Comparison of ENCODE assay signal across 8 mouse cellular contexts in the genomic region with DNA sequence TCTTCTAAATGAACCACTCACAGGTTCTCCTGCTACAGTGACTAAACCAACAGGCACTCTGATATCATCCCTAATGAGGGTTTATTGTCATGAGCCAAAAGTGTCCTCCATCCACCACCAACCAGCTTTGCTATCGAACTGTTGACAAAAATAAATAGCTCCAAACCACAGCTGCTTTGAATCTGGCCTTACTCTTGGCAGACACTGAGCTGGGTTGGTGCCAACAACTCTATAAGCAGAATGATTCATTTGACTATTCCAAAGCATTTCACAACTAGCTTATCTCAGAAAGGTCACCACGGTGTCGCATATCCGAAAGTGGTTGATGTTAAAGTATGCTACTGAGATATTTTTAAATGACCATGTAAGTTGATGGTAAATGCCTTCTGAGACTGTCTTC.
DNase-seq lines count a peak whose midpoint lies in the region; TF ChIP-seq lines count a peak whose summit lies in the region.
"Had no signal": no experiment of that assay in that cellular context is flagged by ENCODE, and none has a peak within 500 bp of the region (broad histone marks: within the 10 kb centered on the region; RNA-seq: fewer than 3 reads in every experiment).

No protein-coding gene starts in this region.

- H3K9ac ChIP-seq in heart, adult 2 months (ENCODE audit: low read depth, low read length): no peak overlapping the region
- H3K9ac ChIP-seq: neural tube, embryonic 12.5 days had no signal

- H3K4me1 ChIP-seq in heart, adult 2 months (ENCODE audit: control insufficient read depth, insufficient read depth, low read length): peaks cover 2% of the 10 kb centered on the region; the same call in 1 of the 2 replicates
- H3K4me1 ChIP-seq: neural tube, embryonic 12.5 days had no signal

- WGBS in heart, adult 2 months: 9% methylated on average over 4 of the region's 4 CpGs

- H3ac ChIP-seq in myocyte (ENCODE audit: control insufficient read depth, insufficient read length): no peak overlapping the region

- peak overlapping the region; percentile 12 for H3K4me2 ChIP-seq in myocyte (ENCODE audit: low read depth)
- H3K4me2 ChIP-seq: neural tube, embryonic 12.5 days had no signal

- no peaks in the 10 kb centered on the region for H3K27me3 ChIP-seq in heart, adult 2 months (ENCODE audit: control insufficient read depth, insufficient read depth, low read length)
- no peaks in the 10 kb centered on the region for H3K27me3 ChIP-seq in myocyte (ENCODE audit: control insufficient read depth, insufficient read depth, insufficient read length)
- H3K27me3 ChIP-seq: neural tube, embryonic 12.5 days had no signal

- no peak for TF ChIP-seq CTCF in heart, adult 2 months (IDR thresholded peaks at IDR 0.05)
- TF ChIP-seq CTCF in layer of hippocampus, adult 2 months (conservative IDR thresholded peaks at IDR 0.05): no peak

- TF ChIP-seq EP300 in heart, adult 2 months (IDR thresholded peaks at IDR 0.05; ENCODE audit: insufficient read depth, low read depth, low read length): no peak

- no peaks in the 10 kb centered on the region; the same call in 1 of the 2 replicates for H3K36me3 ChIP-seq in heart, adult 2 months (ENCODE audit: control insufficient read depth, insufficient read depth, low read length)
- H3K36me3 ChIP-seq in myocyte (ENCODE audit: control insufficient read depth, insufficient read depth): no peaks in the 10 kb centered on the region
- H3K36me3 ChIP-seq: neural tube, embryonic 12.5 days had no signal

- no peak overlapping the region for H3K27ac ChIP-seq in heart, adult 2 months
- no peak overlapping the region for H3K27ac ChIP-seq in layer of hippocampus, adult 2 months
- H3K27ac ChIP-seq: neural tube, embryonic 12.5 days had no signal

- peak; percentile 1 to 6 for DNase-seq in urinary bladder, adult 18-20 months (ENCODE audit: low spot score in 2 of 2)
- no peak for DNase-seq in urinary bladder, adult 2 months (ENCODE audit: low spot score)
- DNase-seq in heart, adult 2 months: peak; percentile 65 to 73
- peak; percentile 50 to 52 for DNase-seq in layer of hippocampus, adult 2 months (ENCODE audit: low spot score in 2 of 2)
- no peak for DNase-seq in c-Kit-positive CD71-positive TER-119-positive erythroid progenitor cells, embryonic 14.5 days (ENCODE audit: low spot score)
- no peak for DNase-seq in yolk sac, embryonic 10.5 days (ENCODE audit: low spot score)

- H3K4me3 ChIP-seq in heart, adult 2 months: no peak overlapping the region
- H3K4me3 ChIP-seq in layer of hippocampus, adult 2 months: no peak overlapping the region
- H3K4me3 ChIP-seq in myocyte: no peak overlapping the region
- H3K4me3 ChIP-seq: neural tube, embryonic 12.5 days had no signal

- intact Hi-C loops in heart, adult 2 months (cut with DNase I): no loop called here

- no peak for TF ChIP-seq POLR2A in heart, adult 2 months (IDR thresholded peaks at IDR 0.05; ENCODE audit: insufficient read depth, low read depth, low read length)
- no peak for TF ChIP-seq POLR2A in myocyte (IDR thresholded peaks at IDR 0.05; ENCODE audit: insufficient read length, low read depth)

- no peaks in the 10 kb centered on the region for H3K79me2 ChIP-seq in heart, adult 2 months (replicated peaks; ENCODE audit: control insufficient read depth, insufficient read depth, low read length)
- no peaks in the 10 kb centered on the region for H3K79me2 ChIP-seq in myocyte (ENCODE audit: control insufficient read depth, insufficient read depth)

TF ChIP-seq in myocyte, 11 proteins besides CTCF, POLR2A, EP300 and RAD21:
- TF ChIP-seq CEBPB (IDR thresholded peaks at IDR 0.05; ENCODE audit: insufficient read depth, poor library complexity, severe bottlenecking) (peak; percentile 92), TCF3 (IDR thresholded peaks at IDR 0.05; ENCODE audit: insufficient read length, low read depth) (no peak), MYOG (IDR thresholded peaks at IDR 0.05; ENCODE audit: control insufficient read depth in 1 of 3, insufficient read depth in 1 of 3, insufficient read length in 2 of 3, low read depth in 2 of 3) (peak in 1 of 3 experiments; percentile 44), TCF12 (IDR thresholded peaks at IDR 0.05; ENCODE audit: insufficient read depth, poor library complexity, severe bottlenecking) (peak; percentile 15), MYOD1 (IDR thresholded peaks at IDR 0.05; ENCODE audit: control insufficient read depth in 1 of 3, insufficient read length in 2 of 3, low read depth in 2 of 3) (peak in 1 of 3 experiments; percentile 9), POLR2AphosphoS2 (IDR thresholded peaks at IDR 0.05; ENCODE audit: insufficient read length, low read depth) (no peak)

Comparison
In these comparisons a context has a peak if more than half of its experiments do, and no peak if none do; other contexts are left out.
1. DNase-seq: peak in urinary bladder, adult 18-20 months (2 of 2), heart, adult 2 months (2 of 2) and layer of hippocampus, adult 2 months (2 of 2); none in urinary bladder, adult 2 months (single experiment), c-Kit-positive CD71-positive TER-119-positive erythroid progenitor cells, embryonic 14.5 days (single experiment) and yolk sac, embryonic 10.5 days (single experiment).